Mouse (Mus musculus): ENCODE data around the gene Espnl. TPM values are rescaled to one million over a fixed set of nuclear protein-coding genes. Genes with fewer than 3 reads are reported as not detected.

The Espnl gene
- polyA plus RNA-seq, 1 experiment from 2014 or later: not detected

- no peak overlapping the region for H3K27ac ChIP-seq (ENCODE audit: low read depth)
- ATAC-seq (ENCODE audit: insufficient read depth): no peak
- H3K9ac ChIP-seq: no peak overlapping the region
- no peak overlapping the region for H3K4me2 ChIP-seq
- H3K36me3 ChIP-seq (ENCODE audit: insufficient read depth): no peaks in the 10 kb centered on the region
- no peaks in the 10 kb centered on the region for H3K27me3 ChIP-seq (ENCODE audit: insufficient read depth, low read length)
- H3K9me3 ChIP-seq (ENCODE audit: low read depth, low read length): no peaks in the 10 kb centered on the region
- no peak for TF ChIP-seq CTCF (IDR thresholded peaks at IDR 0.05; ENCODE audit: low read depth)
- H3K4me1 ChIP-seq (ENCODE audit: insufficient read depth): no peaks in the 10 kb centered on the region
- DNase-seq: no peak
- WGBS: 57% methylated on average over 2 of the region's 2 CpGs
- no peak overlapping the region for H3K4me3 ChIP-seq (ENCODE audit: low read depth, low read length)
Measured at GRCm38 (mm10) chr1:91324646-91325045, 2.8 kb downstream of the Espnl start.

GRCm38 (mm10) chr1:91325488-91326042 lies 3.7 kb downstream of the Espnl start:
- DNase-seq (no peak), ATAC-seq (ENCODE audit: insufficient read depth) (no peak)
- WGBS: 79% methylated on average over 4 of the region's 4 CpGs
- Histone ChIP-seq H3K27me3 (ENCODE audit: insufficient read depth, low read length) (no peaks in the 10 kb centered on the region), H3K9me3 (ENCODE audit: low read depth, low read length) (no peaks in the 10 kb centered on the region), H3K27ac (ENCODE audit: low read depth) (no peak overlapping the region), H3K4me1 (ENCODE audit: insufficient read depth) (no peaks in the 10 kb centered on the region), H3K9ac (no peak overlapping the region), H3K36me3 (ENCODE audit: insufficient read depth) (no peaks in the 10 kb centered on the region), H3K4me2 (no peak overlapping the region), H3K4me3 (ENCODE audit: low read depth, low read length) (no peak overlapping the region)
- no peak for TF ChIP-seq CTCF (IDR thresholded peaks at IDR 0.05; ENCODE audit: low read depth)

GRCm38 (mm10) chr1:91332102-91332501 lies 10.2 kb downstream of the Espnl start:
- ATAC-seq (ENCODE audit: insufficient read depth): no peak
- no peak for DNase-seq
- Histone ChIP-seq H3K4me2 (no peak overlapping the region), H3K4me3 (ENCODE audit: low read depth, low read length) (no peak overlapping the region), H3K9me3 (ENCODE audit: low read depth, low read length) (no peaks in the 10 kb centered on the region), H3K4me1 (ENCODE audit: insufficient read depth) (no peaks in the 10 kb centered on the region), H3K27me3 (ENCODE audit: insufficient read depth, low read length) (no peaks in the 10 kb centered on the region), H3K9ac (no peak overlapping the region), H3K27ac (ENCODE audit: low read depth) (no peak overlapping the region), H3K36me3 (ENCODE audit: insufficient read depth) (no peaks in the 10 kb centered on the region)
- TF ChIP-seq CTCF (IDR thresholded peaks at IDR 0.05; ENCODE audit: low read depth): no peak
- 52% methylated on average over 4 of the region's 4 CpGs for WGBS

GRCm38 (mm10) chr1:91333582-91333981 lies 11.7 kb downstream of the Espnl start:
- Histone ChIP-seq H3K27me3 (ENCODE audit: insufficient read depth, low read length) (no peaks in the 10 kb centered on the region), H3K36me3 (ENCODE audit: insufficient read depth) (no peaks in the 10 kb centered on the region), H3K9ac (no peak overlapping the region), H3K4me2 (no peak overlapping the region), H3K9me3 (ENCODE audit: low read depth, low read length) (no peaks in the 10 kb centered on the region), H3K4me3 (ENCODE audit: low read depth, low read length) (no peak overlapping the region), H3K4me1 (ENCODE audit: insufficient read depth) (no peaks in the 10 kb centered on the region), H3K27ac (ENCODE audit: low read depth) (no peak overlapping the region)
- no peak for ATAC-seq (ENCODE audit: insufficient read depth)
- no peak for TF ChIP-seq CTCF (IDR thresholded peaks at IDR 0.05; ENCODE audit: low read depth)
- DNase-seq: no peak

GRCm38 (mm10) chr1:91337355-91337754 lies 15.5 kb downstream of the Espnl start:
- Histone ChIP-seq H3K9me3 (ENCODE audit: low read depth, low read length) (no peaks in the 10 kb centered on the region), H3K36me3 (ENCODE audit: insufficient read depth) (no peaks in the 10 kb centered on the region), H3K4me1 (ENCODE audit: insufficient read depth) (no peaks in the 10 kb centered on the region), H3K9ac (no peak overlapping the region), H3K4me2 (no peak overlapping the region), H3K4me3 (ENCODE audit: low read depth, low read length) (no peak overlapping the region), H3K27me3 (ENCODE audit: insufficient read depth, low read length) (no peaks in the 10 kb centered on the region), H3K27ac (ENCODE audit: low read depth) (no peak overlapping the region)
- DNase-seq (no peak), ATAC-seq (ENCODE audit: insufficient read depth) (no peak)
- 89% methylated on average over 7 of the region's 7 CpGs for WGBS
- TF ChIP-seq CTCF (IDR thresholded peaks at IDR 0.05; ENCODE audit: low read depth): no peak

- peaks cover 5% of the 10 kb centered on the region; the same call in 1 of the 2 replicates for H3K4me1 ChIP-seq (ENCODE audit: insufficient read depth)
- ATAC-seq (ENCODE audit: insufficient read depth): no peak
- DNase-seq: peak; percentile 26
- no peak overlapping the region for H3K27ac ChIP-seq (ENCODE audit: low read depth)
- WGBS: 75% methylated on average over 3 of the region's 3 CpGs
- H3K9ac ChIP-seq: no peak overlapping the region
- no peaks in the 10 kb centered on the region for H3K36me3 ChIP-seq (ENCODE audit: insufficient read depth)
- no peak overlapping the region for H3K4me2 ChIP-seq
- no peak for TF ChIP-seq CTCF (IDR thresholded peaks at IDR 0.05; ENCODE audit: low read depth)
- H3K27me3 ChIP-seq (ENCODE audit: insufficient read depth, low read length): peaks cover 41% of the 10 kb centered on the region
- no peak overlapping the region for H3K4me3 ChIP-seq (ENCODE audit: low read depth, low read length)
- H3K9me3 ChIP-seq (ENCODE audit: low read depth, low read length): no peaks in the 10 kb centered on the region
Measured at GRCm38 (mm10) chr1:91344001-91344400, 22.1 kb downstream of the Espnl start.

- Histone ChIP-seq H3K4me3 (ENCODE audit: low read depth, low read length) (peak overlapping the region; percentile 24), H3K27ac (ENCODE audit: low read depth) (no peak overlapping the region), H3K9ac (no peak overlapping the region), H3K36me3 (ENCODE audit: insufficient read depth) (no peaks in the 10 kb centered on the region), H3K4me1 (ENCODE audit: insufficient read depth) (peaks cover 5% of the 10 kb centered on the region; the same call in 1 of the 2 replicates), H3K9me3 (ENCODE audit: low read depth, low read length) (no peaks in the 10 kb centered on the region), H3K4me2 (peak overlapping the region; percentile 51), H3K27me3 (ENCODE audit: insufficient read depth, low read length) (peaks cover 41% of the 10 kb centered on the region)
- peak; percentile 32 for TF ChIP-seq CTCF (IDR thresholded peaks at IDR 0.05; ENCODE audit: low read depth)
- peak; percentile 52 for DNase-seq
- ATAC-seq (ENCODE audit: insufficient read depth): peak; percentile 35; the same call in 1 of the 2 replicates
- 5% methylated on average over 67 of the region's 68 CpGs for WGBS
Measured at GRCm38 (mm10) chr1:91344921-91345685, 23.2 kb downstream of the Espnl start.

Measured in lung, embryonic 14.5 days (tissue).